Mouse (Mus musculus) gastrocnemius, adult 18-20 months (tissue): ENCODE results near the gene Cpeb2. TPM values are rescaled to one million over a fixed set of nuclear protein-coding genes. Genes with fewer than 3 reads are reported as not detected.
A peak's percentile ranks its signal among the peaks of the same experiment; 100 is the strongest.

ENCODE experiments used
- DNase-seq: peaks from one replicate; pipeline ENCODE4 v3.0.0; 2021; ENCODE audit warnings: low spot score
- total RNA-seq, 2 experiments: library from RNA; stranded (reverse); gene quantifications; 2 replicates each; pipeline ENCODE4 v1.2.3; 2021

Cpeb2 gene
- total RNA-seq, 2 experiments from 2014 or later, result 22.2 to 30.8 TPM

- DNase-seq, result no peak
These were observed 4.3 kb downstream of the Cpeb2 start for GRCm38 (mm10) chr5:43237238-43237637.

GRCm38 (mm10) chr5:43239141-43239835, 6.3 kb downstream of the Cpeb2 start:
- no peak for DNase-seq

- DNase-seq, result no peak
These were observed 7.8 kb downstream of the Cpeb2 start for GRCm38 (mm10) chr5:43240729-43241128.

GRCm38 (mm10) chr5:43246236-43246635, 13.3 kb downstream of the Cpeb2 start:
- DNase-seq, result no peak

GRCm38 (mm10) chr5:43246954-43247353, 14.0 kb downstream of the Cpeb2 start:
- no peak for DNase-seq

GRCm38 (mm10) chr5:43248001-43248430, 15.0 kb downstream of the Cpeb2 start:
- no peak for DNase-seq

GRCm38 (mm10) chr5:43257490-43257889, 24.5 kb downstream of the Cpeb2 start:
- DNase-seq, result no peak

- no peak for DNase-seq
These were observed 25.6 kb downstream of the Cpeb2 start for GRCm38 (mm10) chr5:43258472-43259142.

- no peak for DNase-seq
These were observed 28.8 kb downstream of the Cpeb2 start for GRCm38 (mm10) chr5:43261814-43262213.

GRCm38 (mm10) chr5:43263951-43264350, 31.0 kb downstream of the Cpeb2 start:
- DNase-seq, result no peak

GRCm38 (mm10) chr5:43264696-43265095, 31.7 kb downstream of the Cpeb2 start:
- peak; percentile 23 for DNase-seq

GRCm38 (mm10) chr5:43277982-43278381, 45.0 kb downstream of the Cpeb2 start:
- no peak for DNase-seq

GRCm38 (mm10) chr5:43279774-43280173, 46.8 kb downstream of the Cpeb2 start:
- no peak for DNase-seq

- no peak for DNase-seq
These were observed 52.8 kb downstream of the Cpeb2 start for GRCm38 (mm10) chr5:43285756-43286155.

GRCm38 (mm10) chr5:43289752-43290446, 56.9 kb downstream of the Cpeb2 start:
- DNase-seq, result no peak

GRCm38 (mm10) chr5:43293136-43293535, 60.2 kb downstream of the Cpeb2 start:
- DNase-seq, result no peak

GRCm38 (mm10) chr5:43297459-43297858, 64.5 kb downstream of the Cpeb2 start:
- no peak for DNase-seq

- no peak for DNase-seq
These were observed 66.0 kb downstream of the Cpeb2 start for GRCm38 (mm10) chr5:43298975-43299374.

GRCm38 (mm10) chr5:43300076-43300475, 67.1 kb downstream of the Cpeb2 start:
- DNase-seq, result no peak

- DNase-seq, result no peak
These were observed 68.0 kb downstream of the Cpeb2 start for GRCm38 (mm10) chr5:43300979-43301378.

GRCm38 (mm10) chr5:43303504-43303903, 70.5 kb downstream of the Cpeb2 start:
- DNase-seq, result no peak

- no peak for DNase-seq
These were observed 72.5 kb downstream of the Cpeb2 start for GRCm38 (mm10) chr5:43305449-43305848.
